Mouse (Mus musculus) lung, adult 18-20 months (tissue): ENCODE data around the gene Dnm3.

Experiments
- DNase-seq, 2 experiments: peaks; one replicate each; pipeline ENCODE4 v3.0.0; 2022; ENCODE audit warnings: mixed read lengths in 2 of 2

Dnm3 gene

GRCm38 (mm10) chr1:162323142-162323541 lies 154.7 kb downstream of the Dnm3 start:
- DNase-seq: no peak

GRCm38 (mm10) chr1:162313451-162314276 lies 164.2 kb downstream of the Dnm3 start:
- DNase-seq: no peak

GRCm38 (mm10) chr1:162312621-162313020 lies 165.2 kb downstream of the Dnm3 start:
- DNase-seq: no peak

GRCm38 (mm10) chr1:162312152-162312551 lies 165.7 kb downstream of the Dnm3 start:
- DNase-seq: no peak

- DNase-seq: no peak
These were observed 172.6 kb downstream of the Dnm3 start for GRCm38 (mm10) chr1:162305247-162305646.

GRCm38 (mm10) chr1:162302480-162302879 lies 175.4 kb downstream of the Dnm3 start:
- no peak for DNase-seq

- DNase-seq: peak; percentile 11 to 35
These were observed 178.1 kb downstream of the Dnm3 start for GRCm38 (mm10) chr1:162299558-162300319.

GRCm38 (mm10) chr1:162298527-162298926 lies 179.3 kb downstream of the Dnm3 start:
- no peak for DNase-seq

- peak; percentile 9 to 62 for DNase-seq
These were observed 182.4 kb downstream of the Dnm3 start for GRCm38 (mm10) chr1:162295443-162295842.

GRCm38 (mm10) chr1:162294572-162294910 lies 183.3 kb downstream of the Dnm3 start:
- DNase-seq: no peak

GRCm38 (mm10) chr1:162293732-162294571 lies 183.9 kb downstream of the Dnm3 start:
- no peak for DNase-seq

- DNase-seq: peak; percentile 14 to 15
These were observed 190.9 kb downstream of the Dnm3 start for GRCm38 (mm10) chr1:162286910-162287309.

GRCm38 (mm10) chr1:162281981-162282381 lies 195.9 kb downstream of the Dnm3 start:
- no peak for DNase-seq

- no peak for DNase-seq
These were observed 197.8 kb downstream of the Dnm3 start for GRCm38 (mm10) chr1:162280052-162280451.

GRCm38 (mm10) chr1:162276011-162276410 lies 201.8 kb downstream of the Dnm3 start:
- peak; percentile 6 to 17 for DNase-seq

- DNase-seq: no peak
These were observed 203.1 kb downstream of the Dnm3 start for GRCm38 (mm10) chr1:162274674-162275248.

- DNase-seq: peak; percentile 35 to 40
These were observed 220.8 kb downstream of the Dnm3 start for GRCm38 (mm10) chr1:162256912-162257607.

GRCm38 (mm10) chr1:162254944-162255343 lies 222.9 kb downstream of the Dnm3 start:
- DNase-seq: no peak

- DNase-seq: no peak
These were observed 223.7 kb downstream of the Dnm3 start for GRCm38 (mm10) chr1:162253971-162254641.

- no peak for DNase-seq
These were observed 225.0 kb downstream of the Dnm3 start for GRCm38 (mm10) chr1:162252869-162253268.

- DNase-seq: no peak
These were observed 230.6 kb downstream of the Dnm3 start for GRCm38 (mm10) chr1:162247216-162247615.

- DNase-seq: no peak
These were observed 234.2 kb downstream of the Dnm3 start for GRCm38 (mm10) chr1:162243651-162243990.
